Mouse (Mus musculus) heart, adult 2 months (tissue): ENCODE results near the gene Sell. TPM values are rescaled to one million over a fixed set of nuclear protein-coding genes. Genes with fewer than 3 reads are reported as not detected.

Experiments
- DNase-seq, 2 experiments: peaks; one replicate each; pipeline ENCODE4 v3.0.0; 2021
- H3K27ac ChIP-seq: fragments of 200-600 bp; 2 replicates; pipeline ENCODE4 v1.8.1; 2022
- H3K27me3 ChIP-seq: fragments of 200-500 bp; 2 replicates; pipeline ENCODE4 v1.6.1; 2012; ENCODE audit warnings: mild to moderate bottlenecking, low read length, inconsistent platforms, mixed read lengths; ENCODE audit not compliant: control insufficient read depth, insufficient read depth
- H3K36me3 ChIP-seq: fragments of 200-500 bp; 2 replicates; pipeline ENCODE4 v1.6.1; 2012; ENCODE audit warnings: low read length, inconsistent platforms; ENCODE audit not compliant: control insufficient read depth, insufficient read depth
- H3K4me1 ChIP-seq: fragments of 200-500 bp; 2 replicates; pipeline ENCODE4 v1.6.1; 2011; ENCODE audit warnings: low read length; ENCODE audit not compliant: control insufficient read depth, insufficient read depth
- H3K4me3 ChIP-seq: fragments of 200-600 bp; 2 replicates; pipeline ENCODE4 v1.8.1; 2022
- H3K79me2 ChIP-seq: fragments of 200-500 bp; replicated peaks from 2 replicates; pipeline ENCODE4 v1.6.1; 2012; ENCODE audit warnings: mild to moderate bottlenecking, inconsistent platforms, low read length, moderate library complexity, mixed read lengths; ENCODE audit not compliant: control insufficient read depth, insufficient read depth
- H3K9ac ChIP-seq: fragments of 200-500 bp; 2 replicates; pipeline ENCODE4 v1.6.1; 2012; ENCODE audit warnings: low read depth, mild to moderate bottlenecking, control low read depth, inconsistent platforms, low read length, mixed read lengths
- CTCF ChIP-seq: fragments of 200-600 bp; IDR thresholded peaks from 2 replicates; pipeline ENCODE4 v1.8.1; 2022; ENCODE audit warnings: antibody characterized with exemption, mild to moderate bottlenecking, moderate library complexity
- EP300 ChIP-seq: fragments of 200-500 bp; IDR thresholded peaks from 2 replicates; pipeline ENCODE4 v1.6.1; 2011; ENCODE audit warnings: low read depth, low read length, control low read depth; ENCODE audit not compliant: insufficient read depth
- POLR2A ChIP-seq: fragments of 200-500 bp; IDR thresholded peaks from 2 replicates; pipeline ENCODE4 v1.6.1; 2011; ENCODE audit warnings: mild to moderate bottlenecking, low read depth, low read length, control low read depth; ENCODE audit not compliant: insufficient read depth
- WGBS: fragments of 180-500 bp; shearing (Covaris S2); methylation state at CpG from one replicate; pipeline ENCODE4 v1.1.7; 2018; 5-methylcytosine and 5-hydroxymethylcytosine counted together
- intact Hi-C: fragments of 180-260 bp; cut with DNase I; formaldehyde crosslinking; loops from one replicate; pipeline ENCODE4 v1.15.1; 2025
- polyA plus RNA-seq: library from polyadenylated mRNA; depleted of rRNA; stranded (reverse); fragments of >200 nt; gene quantifications from 2 replicates; pipeline ENCODE4 v1.2.3, GENCODE M21; 2012
- total RNA-seq, 2 experiments: library from RNA; stranded (reverse); gene quantifications; 2 replicates each; pipeline ENCODE4 v1.2.3; 2021

Sell gene
- total and polyA plus RNA-seq, 3 experiments: 1.9 to 2.7 (median 2.0) TPM

- no peaks in the 10 kb centered on the region for H3K27me3 ChIP-seq
- no peak within 1 kb of the TSS for H3K9ac ChIP-seq
- no peak for DNase-seq
- H3K4me1 ChIP-seq: no peaks in the 10 kb centered on the region; the same call in 1 of the 2 replicates
- no peak within 1 kb of the TSS for H3K27ac ChIP-seq
- intact Hi-C loops: no loop called here
- TF ChIP-seq CTCF: no peak
- no peak for TF ChIP-seq EP300
- TF ChIP-seq POLR2A: no peak
- WGBS: 33% methylated on average over 8 of the region's 8 CpGs
- no peaks in the 10 kb centered on the region for H3K36me3 ChIP-seq
- H3K4me3 ChIP-seq: no peak within 1 kb of the TSS
- no peaks in the 10 kb centered on the region for H3K79me2 ChIP-seq
Measured at GRCm38 (mm10) chr1:164114947-164115493, 53.2 kb downstream of the Sell start, which contains the start of gene Selp. TSS of gene Selp (plus strand) at chr1:164115264.

- Histone ChIP-seq H3K27ac (no peak overlapping the region), H3K4me3 (no peak overlapping the region), H3K79me2 (no peaks in the 10 kb centered on the region), H3K9ac (no peak overlapping the region), H3K4me1 (no peaks in the 10 kb centered on the region; the same call in 1 of the 2 replicates), H3K36me3 (no peaks in the 10 kb centered on the region), H3K27me3 (no peaks in the 10 kb centered on the region)
- TF ChIP-seq EP300: no peak
- TF ChIP-seq CTCF: no peak
- TF ChIP-seq POLR2A: no peak
- intact Hi-C loops: no loop called here
- DNase-seq: no peak
- WGBS: 73% methylated on average over 6 of the region's 6 CpGs
Measured at GRCm38 (mm10) chr1:164115647-164116046, 53.9 kb downstream of the Sell start.

GRCm38 (mm10) chr1:164117869-164118268 lies 56.1 kb downstream of the Sell start:
- H3K4me3 ChIP-seq: no peak overlapping the region
- no peaks in the 10 kb centered on the region for H3K36me3 ChIP-seq
- intact Hi-C loops: no loop called here
- H3K27me3 ChIP-seq: no peaks in the 10 kb centered on the region
- no peaks in the 10 kb centered on the region for H3K79me2 ChIP-seq
- no peak overlapping the region for H3K27ac ChIP-seq
- TF ChIP-seq CTCF (no peak), POLR2A (no peak), EP300 (no peak)
- H3K4me1 ChIP-seq: no peaks in the 10 kb centered on the region; the same call in 1 of the 2 replicates
- no peak overlapping the region for H3K9ac ChIP-seq
- no peak for DNase-seq
- 83% methylated on average over 6 of the region's 6 CpGs for WGBS

GRCm38 (mm10) chr1:164119892-164120776 lies 58.4 kb downstream of the Sell start:
- Histone ChIP-seq H3K27ac (no peak overlapping the region), H3K27me3 (no peaks in the 10 kb centered on the region), H3K4me3 (no peak overlapping the region), H3K9ac (no peak overlapping the region), H3K36me3 (no peaks in the 10 kb centered on the region), H3K4me1 (no peaks in the 10 kb centered on the region; the same call in 1 of the 2 replicates), H3K79me2 (no peaks in the 10 kb centered on the region)
- intact Hi-C loops: no loop called here
- TF ChIP-seq POLR2A (no peak), CTCF (no peak), EP300 (no peak)
- 40% methylated on average over 3 of the region's 3 CpGs for WGBS
- no peak for DNase-seq

- no peaks in the 10 kb centered on the region for H3K79me2 ChIP-seq
- H3K27ac ChIP-seq: no peak overlapping the region
- no peaks in the 10 kb centered on the region; the same call in 1 of the 2 replicates for H3K4me1 ChIP-seq
- H3K9ac ChIP-seq: no peak overlapping the region
- 58% methylated on average over 3 of the region's 3 CpGs for WGBS
- no peaks in the 10 kb centered on the region for H3K36me3 ChIP-seq
- intact Hi-C loops: no loop called here
- DNase-seq: no peak
- no peak overlapping the region for H3K4me3 ChIP-seq
- no peaks in the 10 kb centered on the region for H3K27me3 ChIP-seq
- no peak for TF ChIP-seq CTCF
- no peak for TF ChIP-seq EP300
- TF ChIP-seq POLR2A: no peak
Measured at GRCm38 (mm10) chr1:164120777-164121158, 59.0 kb downstream of the Sell start.

- Histone ChIP-seq H3K79me2 (no peaks in the 10 kb centered on the region), H3K27ac (no peak overlapping the region), H3K4me3 (no peak overlapping the region), H3K36me3 (no peaks in the 10 kb centered on the region), H3K27me3 (no peaks in the 10 kb centered on the region), H3K9ac (no peak overlapping the region), H3K4me1 (no peaks in the 10 kb centered on the region; the same call in 1 of the 2 replicates)
- TF ChIP-seq POLR2A: no peak
- no peak for TF ChIP-seq CTCF
- TF ChIP-seq EP300: no peak
- DNase-seq: no peak
- WGBS: 59% methylated on average over 3 of the region's 3 CpGs
- intact Hi-C loops: no loop called here
Measured at GRCm38 (mm10) chr1:164123836-164124235, 62.1 kb downstream of the Sell start.
